Mouse (Mus musculus) intestine, embryonic 16.5 days (tissue): ENCODE data around the gene Fam114a2. TPM values are rescaled to one million over a fixed set of nuclear protein-coding genes. Genes with fewer than 3 reads are reported as not detected.

Experiments used
- ATAC-seq: fragments of 200-750 bp; cut with Nextera tagmentation; 2 replicates; pipeline ENCODE4 v1.8.0; 2017; ENCODE audit warnings: moderate TSS enrichment, moderate library complexity
- H3K27ac ChIP-seq: fragments of 300-500 bp; sonication (generic); 2 replicates; pipeline ENCODE4 v1.5.1; 2014; ENCODE audit warnings: mild to moderate bottlenecking, low read length
- H3K27me3 ChIP-seq: fragments of 300-500 bp; sonication (generic); replicated peaks from 2 replicates; pipeline ENCODE4 v1.6.1; 2014; ENCODE audit warnings: low read length, control low read depth, mixed read lengths; ENCODE audit not compliant: control insufficient read depth, insufficient read depth
- H3K36me3 ChIP-seq: fragments of 300-500 bp; sonication (generic); 2 replicates; pipeline ENCODE4 v1.6.1; 2014; ENCODE audit warnings: low read length, control low read depth; ENCODE audit not compliant: control insufficient read depth, insufficient read depth
- H3K4me1 ChIP-seq: fragments of 300-500 bp; sonication (generic); 2 replicates; pipeline ENCODE4 v1.6.1; 2014; ENCODE audit warnings: low read length, control low read depth, mixed read lengths; ENCODE audit not compliant: control insufficient read depth, insufficient read depth
- H3K4me2 ChIP-seq: fragments of 300-500 bp; sonication (generic); 2 replicates; pipeline ENCODE4 v1.6.1; 2014; ENCODE audit warnings: low read depth, low read length, control low read depth
- H3K4me3 ChIP-seq: fragments of 300-500 bp; sonication (generic); 2 replicates; pipeline ENCODE4 v1.5.1; 2014; ENCODE audit warnings: mild to moderate bottlenecking, low read length
- H3K9ac ChIP-seq: fragments of 300-500 bp; sonication (generic); 2 replicates; pipeline ENCODE4 v1.6.1; 2014; ENCODE audit warnings: low read depth, low read length
- H3K9me3 ChIP-seq: fragments of 300-500 bp; sonication (generic); 2 replicates; pipeline ENCODE4 v1.6.1; 2016; ENCODE audit warnings: low read length, control low read depth; ENCODE audit not compliant: control insufficient read depth
- WGBS: fragments of 180-500 bp; shearing (Covaris S2); extraction: QIAGEN DNeasy Blood & Tissue Kit; methylation state at CpG from one replicate; pipeline ENCODE4 v1.1.7; 2014; 5-methylcytosine and 5-hydroxymethylcytosine counted together
- polyA plus RNA-seq: library from polyadenylated mRNA; unstranded; fragments of >200 nt; fragmentation: Nextera tagmentation; extraction: Ambion mirVana; gene quantifications from 2 replicates; pipeline ENCODE4 v1.2.1, GENCODE M21; 2015

Fam114a2 gene
- polyA plus RNA-seq, 1 experiment from 2014 or later = 90.5 TPM

DNA sequence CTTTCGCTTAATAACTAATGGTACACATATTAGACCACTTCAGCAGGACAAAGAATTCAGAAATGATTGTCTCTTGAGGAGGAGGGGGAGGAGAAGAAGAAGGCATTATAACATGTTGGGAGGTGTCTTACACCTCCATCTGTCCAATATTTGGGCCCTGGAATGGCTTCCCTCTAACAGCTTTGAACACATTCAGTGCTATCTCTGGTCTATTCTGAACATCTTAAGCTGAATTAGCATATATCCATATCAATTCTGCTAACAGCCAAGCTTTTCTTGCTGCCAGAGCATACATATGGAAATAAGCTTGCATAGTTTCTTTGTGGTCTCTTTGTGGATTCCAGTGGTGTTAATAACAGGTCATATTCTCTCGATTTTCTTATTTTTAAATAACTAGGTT, 22.3 kb upstream of the Fam114a2 start:
- H3K27me3 ChIP-seq = no peaks in the 10 kb centered on the region
- no peaks in the 10 kb centered on the region for H3K36me3 ChIP-seq
- no peak for ATAC-seq
- H3K4me2 ChIP-seq = no peak overlapping the region
- WGBS = 90% methylated on average over 2 of the region's 2 CpGs
- H3K27ac ChIP-seq = no peak overlapping the region
- no peak overlapping the region for H3K4me3 ChIP-seq
- H3K9ac ChIP-seq = no peak overlapping the region
- no peaks in the 10 kb centered on the region for H3K9me3 ChIP-seq
- no peaks in the 10 kb centered on the region for H3K4me1 ChIP-seq

DNA sequence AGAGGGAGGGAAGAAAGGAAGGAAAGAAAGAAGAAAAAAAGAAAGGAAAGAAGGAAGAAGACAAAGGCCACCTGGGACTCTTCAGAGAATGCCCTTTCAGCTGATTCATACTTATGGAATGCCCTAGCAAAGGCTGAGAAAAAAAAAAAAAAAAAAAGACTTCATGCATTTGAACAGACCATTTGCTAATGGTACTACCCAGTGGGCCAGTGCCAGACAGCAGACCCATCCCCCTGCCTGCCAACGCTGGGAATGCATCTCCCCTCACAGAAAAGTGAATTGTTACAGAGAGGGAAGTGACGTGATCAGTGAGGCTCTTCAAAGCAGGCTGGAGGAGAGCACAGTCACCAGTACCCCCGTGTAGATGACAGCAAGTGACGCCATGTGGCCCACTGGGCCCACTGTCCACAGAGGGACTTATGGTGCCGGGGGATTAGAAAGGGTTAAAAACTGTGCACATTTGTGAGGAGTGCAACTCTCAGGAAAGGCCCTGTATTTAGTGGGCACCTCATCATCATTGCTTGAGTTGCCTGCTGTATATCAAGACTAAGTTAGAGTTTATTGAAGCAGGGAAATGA, 21.5 kb upstream of the Fam114a2 start:
- Histone ChIP-seq H3K4me3 (no peak overlapping the region), H3K27me3 (no peaks in the 10 kb centered on the region), H3K9ac (no peak overlapping the region), H3K36me3 (no peaks in the 10 kb centered on the region), H3K4me1 (no peaks in the 10 kb centered on the region), H3K4me2 (no peak overlapping the region), H3K9me3 (no peaks in the 10 kb centered on the region), H3K27ac (no peak overlapping the region)
- ATAC-seq = no peak
- 79% methylated on average over 5 of the region's 5 CpGs for WGBS

DNA sequence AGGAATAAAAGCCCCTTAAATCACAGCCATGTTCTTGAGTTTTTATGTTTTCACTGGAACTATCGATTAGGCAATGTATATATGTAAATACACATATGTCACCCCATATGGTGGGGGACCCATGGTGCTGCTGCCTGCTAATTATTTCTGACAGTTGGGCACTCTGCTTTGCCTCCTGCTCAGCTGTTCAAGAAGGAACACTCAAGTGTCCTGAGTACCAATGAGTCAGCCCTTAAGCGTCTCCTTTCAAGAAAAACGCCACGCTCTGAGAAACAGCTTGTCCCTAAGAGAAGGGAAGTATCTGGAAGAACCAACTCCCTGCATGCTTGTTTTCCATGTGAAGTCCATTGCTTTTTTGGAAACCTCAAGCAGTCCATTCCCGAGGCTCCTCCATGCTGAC, 17.5 kb upstream of the Fam114a2 start:
- Histone ChIP-seq H3K4me2 (no peak overlapping the region), H3K9me3 (no peaks in the 10 kb centered on the region), H3K4me3 (no peak overlapping the region), H3K27me3 (no peaks in the 10 kb centered on the region), H3K9ac (no peak overlapping the region), H3K27ac (no peak overlapping the region), H3K36me3 (no peaks in the 10 kb centered on the region), H3K4me1 (no peaks in the 10 kb centered on the region)
- WGBS = 95% methylated on average over 5 of the region's 5 CpGs
- no peak for ATAC-seq

DNA sequence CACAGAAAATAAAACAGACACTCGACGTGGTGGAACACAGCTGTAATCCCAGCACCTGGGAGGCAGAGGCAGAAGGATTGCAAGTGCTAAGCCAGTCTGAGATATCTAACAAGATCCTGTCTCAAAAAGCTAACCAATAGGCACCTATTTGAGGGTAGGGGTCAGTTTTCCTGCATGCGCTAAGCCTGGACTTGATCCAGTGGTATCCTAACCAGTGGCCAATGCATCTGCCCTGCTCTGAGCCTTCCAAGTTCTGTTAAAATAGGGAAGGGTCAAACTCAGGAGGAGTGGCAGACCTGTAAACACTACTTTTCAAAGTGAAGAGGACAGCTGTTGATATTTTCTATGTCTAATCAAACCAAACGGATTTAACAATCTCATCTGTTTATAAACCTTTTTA, 13.9 kb upstream of the Fam114a2 start:
- no peak overlapping the region for H3K27ac ChIP-seq
- 86% methylated on average over 4 of the region's 4 CpGs for WGBS
- no peaks in the 10 kb centered on the region for H3K9me3 ChIP-seq
- no peak overlapping the region for H3K9ac ChIP-seq
- no peak overlapping the region for H3K4me3 ChIP-seq
- no peak for ATAC-seq
- no peaks in the 10 kb centered on the region for H3K27me3 ChIP-seq
- H3K4me2 ChIP-seq = no peak overlapping the region
- peaks cover 2% of the 10 kb centered on the region; the same call in 1 of the 2 replicates for H3K36me3 ChIP-seq
- no peaks in the 10 kb centered on the region for H3K4me1 ChIP-seq

DNA sequence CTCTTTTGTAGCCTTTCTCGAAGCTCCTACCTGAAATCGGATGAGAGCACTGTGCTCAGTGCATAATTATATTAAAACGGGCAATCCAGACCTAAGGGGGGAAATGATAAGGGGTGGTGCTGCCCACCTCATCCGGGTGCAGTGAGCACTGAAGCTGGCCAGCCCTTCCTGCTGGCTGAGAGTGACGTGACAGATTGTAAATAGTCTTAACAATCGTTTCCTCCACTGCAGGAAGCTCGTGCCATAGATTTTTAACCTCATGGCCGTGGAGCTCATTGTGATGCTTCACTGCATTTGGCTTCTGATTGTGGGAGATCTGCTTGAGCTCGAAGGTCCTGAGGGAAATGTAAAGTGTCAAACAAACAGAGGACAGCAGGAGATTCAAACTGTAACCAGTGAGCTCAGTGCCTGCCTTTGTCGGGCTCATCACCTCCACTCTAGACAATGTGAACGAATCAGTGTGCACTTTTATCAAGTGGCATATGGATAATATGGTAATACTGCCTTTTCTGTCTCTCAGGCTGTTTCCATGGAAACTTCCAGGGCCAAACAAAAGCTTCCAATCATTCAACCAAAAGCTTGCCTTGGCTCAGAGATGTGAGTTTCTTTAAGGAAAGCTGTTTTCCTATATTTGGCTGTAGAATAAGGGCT, 13.0 kb upstream of the Fam114a2 start:
- Histone ChIP-seq H3K36me3 (peaks cover 2% of the 10 kb centered on the region; the same call in 1 of the 2 replicates), H3K4me3 (no peak overlapping the region), H3K27me3 (no peaks in the 10 kb centered on the region), H3K27ac (peak overlapping the region; percentile 8; the same call in 1 of the 2 replicates), H3K9me3 (no peaks in the 10 kb centered on the region), H3K4me2 (no peak overlapping the region), H3K4me1 (no peaks in the 10 kb centered on the region), H3K9ac (no peak overlapping the region)
- ATAC-seq = no peak
- WGBS = 52% methylated on average over 11 of the region's 11 CpGs

DNA sequence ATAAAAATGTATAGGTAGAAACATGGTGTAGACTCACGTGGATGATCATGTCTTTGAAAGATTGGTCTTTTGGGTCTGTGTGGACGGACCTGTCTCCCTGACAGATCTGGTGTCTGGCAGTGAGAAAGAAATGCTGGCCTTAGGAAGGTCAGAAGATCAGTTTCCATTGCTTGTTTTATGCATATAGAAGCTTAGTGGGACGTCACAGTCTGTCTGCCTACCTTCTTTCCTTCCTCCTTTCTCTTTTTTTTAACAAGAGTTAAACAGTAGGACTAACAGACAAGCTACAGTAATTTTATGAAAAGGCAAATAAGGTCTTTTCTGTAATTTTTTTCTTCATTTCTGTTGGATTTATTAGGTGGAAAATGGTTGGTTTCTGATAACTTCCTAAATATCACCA, 10.7 kb upstream of the Fam114a2 start:
- no peak for ATAC-seq
- WGBS = 88% methylated on average over 3 of the region's 3 CpGs
- H3K4me1 ChIP-seq = peaks cover 3% of the 10 kb centered on the region; the same call in 1 of the 2 replicates
- no peak overlapping the region for H3K27ac ChIP-seq
- H3K9me3 ChIP-seq = no peaks in the 10 kb centered on the region
- H3K27me3 ChIP-seq = no peaks in the 10 kb centered on the region
- H3K4me2 ChIP-seq = no peak overlapping the region
- no peak overlapping the region for H3K4me3 ChIP-seq
- peaks cover 2% of the 10 kb centered on the region; the same call in 1 of the 2 replicates for H3K36me3 ChIP-seq
- H3K9ac ChIP-seq = no peak overlapping the region

DNA sequence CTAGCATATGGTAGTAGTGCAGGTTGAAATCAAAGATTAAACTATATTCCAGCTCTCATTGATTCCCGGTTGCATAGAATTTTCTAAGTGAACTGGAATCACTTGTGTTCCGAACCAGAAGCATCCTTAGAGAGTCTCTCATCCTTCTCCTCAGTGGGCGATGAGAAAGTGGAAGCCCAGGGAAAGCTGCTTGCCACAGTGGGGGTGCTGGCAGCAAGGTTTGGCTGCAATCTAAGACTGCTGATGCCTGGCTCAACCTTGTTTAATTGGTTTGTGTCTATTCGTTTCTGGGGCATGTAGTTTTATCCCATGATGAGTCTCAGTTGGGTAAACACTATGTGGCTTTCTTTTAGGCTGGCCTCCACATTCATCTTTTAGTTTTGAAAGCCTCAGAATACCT, 9.1 kb upstream of the Fam114a2 start:
- no peak overlapping the region for H3K27ac ChIP-seq
- no peaks in the 10 kb centered on the region for H3K9me3 ChIP-seq
- H3K36me3 ChIP-seq = peaks cover 2% of the 10 kb centered on the region; the same call in 1 of the 2 replicates
- H3K27me3 ChIP-seq = no peaks in the 10 kb centered on the region
- no peak overlapping the region for H3K4me3 ChIP-seq
- peaks cover 3% of the 10 kb centered on the region; the same call in 1 of the 2 replicates for H3K4me1 ChIP-seq
- no peak overlapping the region for H3K9ac ChIP-seq
- 84% methylated on average over 4 of the region's 4 CpGs for WGBS
- ATAC-seq = no peak
- H3K4me2 ChIP-seq = no peak overlapping the region

DNA sequence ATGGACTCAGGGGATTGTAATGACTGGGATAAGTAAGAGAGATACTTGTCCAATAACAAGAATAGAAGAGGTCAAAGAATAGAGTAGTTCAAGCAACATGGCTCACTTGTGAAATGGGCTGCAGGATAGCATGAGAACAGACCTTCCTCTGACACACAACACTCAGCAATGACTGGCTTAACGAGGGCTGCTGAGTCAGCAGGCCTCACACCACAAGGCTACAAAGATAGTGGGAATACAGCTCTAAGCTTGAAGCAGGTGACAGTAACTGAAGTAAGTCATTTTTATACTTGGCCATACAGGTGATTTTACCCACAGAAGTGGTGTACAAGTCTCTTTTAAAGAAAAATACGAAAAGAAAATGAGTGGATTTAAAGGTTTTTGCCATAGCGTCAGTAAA, 7.5 kb upstream of the Fam114a2 start:
- Histone ChIP-seq H3K4me1 (peaks cover 3% of the 10 kb centered on the region; the same call in 1 of the 2 replicates), H3K9me3 (no peaks in the 10 kb centered on the region), H3K4me3 (no peak overlapping the region), H3K27ac (no peak overlapping the region), H3K36me3 (peaks cover 2% of the 10 kb centered on the region; the same call in 1 of the 2 replicates), H3K27me3 (no peaks in the 10 kb centered on the region), H3K4me2 (no peak overlapping the region), H3K9ac (no peak overlapping the region)
- 79% methylated on average over 3 of the region's 3 CpGs for WGBS
- ATAC-seq = no peak

DNA sequence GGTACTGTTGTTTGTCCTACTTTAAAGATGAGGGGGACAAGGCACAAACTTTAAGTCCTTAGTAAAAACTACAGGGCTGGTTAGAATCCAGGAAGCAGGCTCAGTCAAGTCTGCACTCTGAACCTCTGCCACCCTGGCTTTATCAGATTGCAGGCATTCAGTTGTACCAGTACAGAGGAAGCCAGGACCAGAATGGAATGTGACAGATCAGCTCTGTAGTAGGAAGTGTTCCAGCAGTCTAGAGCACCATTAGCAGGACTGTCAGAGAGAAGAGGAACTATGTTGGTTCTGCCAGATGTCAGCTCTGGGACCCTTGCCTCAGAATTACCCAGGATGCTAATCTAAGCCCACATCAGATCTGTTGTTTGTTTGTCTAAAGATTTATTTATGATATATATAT, 6.2 kb upstream of the Fam114a2 start:
- no peak overlapping the region for H3K27ac ChIP-seq
- ATAC-seq = peak; percentile 58; the same call in 1 of the 2 replicates

More for the DNA sequence above, 6.2 kb upstream of the Fam114a2 start:
- Histone ChIP-seq H3K4me1 (peaks cover 3% of the 10 kb centered on the region; the same call in 1 of the 2 replicates), H3K36me3 (no peaks in the 10 kb centered on the region; the same call in 1 of the 2 replicates), H3K27me3 (no peaks in the 10 kb centered on the region), H3K9ac (no peak overlapping the region), H3K4me3 (no peak overlapping the region), H3K4me2 (no peak overlapping the region), H3K9me3 (no peaks in the 10 kb centered on the region)
